Mouse (Mus musculus): Measurements from ENCODE around the gene Tm4sf4. TPM values are rescaled to one million over a fixed set of nuclear protein-coding genes. Genes with fewer than 3 reads are reported as not detected.

The Tm4sf4 gene
- total RNA-seq, 1 experiment from 2014 or later = 1.2 TPM

DNA sequence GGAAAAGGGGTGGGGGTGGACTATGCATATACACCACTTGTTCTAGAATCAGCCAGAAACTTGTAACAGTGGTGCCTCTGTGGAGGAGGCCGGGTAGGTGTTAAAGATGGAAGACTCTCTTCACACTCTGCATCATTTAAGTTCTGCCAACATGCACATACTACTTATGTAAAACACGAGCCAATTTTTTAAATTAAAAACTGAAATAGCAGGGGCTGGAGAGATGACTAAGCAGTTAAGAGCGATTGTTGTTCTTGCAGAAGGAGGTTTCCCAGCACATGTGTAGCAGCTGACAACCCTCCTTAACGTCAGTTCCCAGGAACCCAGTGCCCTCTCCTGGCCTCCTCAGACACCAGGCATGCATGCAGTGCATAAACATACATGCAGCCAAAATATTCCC lies 55.5 kb downstream of the Tm4sf4 start:
- no peak for DNase-seq

DNA sequence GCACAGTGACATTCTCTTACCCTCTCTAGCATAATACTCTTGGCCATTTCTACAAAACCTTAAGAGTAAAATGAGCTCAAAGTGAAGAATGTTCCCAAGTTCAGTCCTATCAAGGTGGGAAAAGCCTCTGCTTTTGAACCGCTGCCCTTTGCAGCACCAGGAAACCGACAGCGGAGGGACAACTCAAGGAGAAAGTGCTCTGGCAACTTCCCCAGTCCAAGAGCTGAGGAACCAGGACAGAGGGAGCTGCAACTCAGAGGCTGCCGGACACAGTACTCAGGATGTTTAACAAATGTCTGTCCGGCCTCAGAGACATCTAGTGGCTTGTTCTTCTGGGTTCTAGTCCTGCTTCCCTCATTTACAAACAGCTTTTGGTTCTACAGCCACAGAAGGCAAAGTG lies 56.9 kb downstream of the Tm4sf4 start:
- DNase-seq = no peak

- no peak for DNase-seq
These were observed 61.0 kb downstream of the Tm4sf4 start for GRCm38 (mm10) chr3:57486068-57486467.

GRCm38 (mm10) chr3:57487455-57488153 lies 62.5 kb downstream of the Tm4sf4 start:
- DNase-seq = no peak

Other genes with a start within 250 kb of the Tm4sf4 start
- gene Tm4sf1, start 123.3 kb upstream of the Tm4sf4 start, total RNA-seq (2021) = 32.1 and 44.9 TPM in 2 replicates
- gene Wwtr1, start 150.6 kb downstream of the Tm4sf4 start, total RNA-seq (2021) = 35.8 and 37.6 TPM in 2 replicates
- gene Commd2, start 226.4 kb downstream of the Tm4sf4 start, total RNA-seq (2021) = 30.1 and 34.7 TPM in 2 replicates